Comparison of ENCODE assay signal across 9 mouse cellular contexts in the genomic region with DNA sequence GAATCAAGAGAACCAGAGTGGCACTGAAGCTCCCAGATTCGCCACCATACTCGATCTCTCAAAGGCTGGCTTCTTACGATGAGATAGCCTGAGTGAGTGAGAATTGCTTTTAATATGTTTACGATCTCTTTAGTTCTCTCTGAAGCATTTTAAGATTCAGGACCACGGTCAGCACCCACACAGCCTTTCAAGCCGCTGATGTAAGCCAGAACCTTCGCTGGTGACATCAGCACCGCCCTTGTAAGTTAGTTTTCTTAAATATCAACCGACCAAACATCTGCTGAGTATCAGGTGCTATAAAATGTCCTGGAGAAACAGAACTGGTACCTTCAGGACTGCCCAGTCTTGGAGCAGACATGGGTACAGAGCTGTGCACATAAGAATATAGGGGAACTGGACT.
DNase-seq lines count a peak whose midpoint lies in the region; ATAC-seq and TF ChIP-seq lines count a peak whose summit lies in the region.
"Had no signal": no experiment of that assay in that cellular context is flagged by ENCODE, and none has a peak within 500 bp of the region (broad histone marks: within the 10 kb centered on the region; RNA-seq: fewer than 3 reads in every experiment).

No protein-coding gene starts in this region.

- no peak for TF ChIP-seq RAD21 in MEL (IDR thresholded peaks at IDR 0.05; ENCODE audit: low read depth, low read length)

- H3K27ac ChIP-seq in kidney, adult 2 months (ENCODE audit: insufficient read depth, low read depth, low read length) = no peak overlapping the region
- no peak overlapping the region for H3K27ac ChIP-seq in MEL (ENCODE audit: control insufficient read depth, low read depth, low read length)
- no peak overlapping the region for H3K27ac ChIP-seq in embryonic facial prominence, embryonic 10.5 days (replicated peaks)
- H3K27ac ChIP-seq in limb, embryonic 14.5 days (replicated peaks; ENCODE audit: low read depth, low read length) = no peak overlapping the region

- DNase-seq in kidney, adult 2 months = peak; percentile 9
- DNase-seq in kidney, adult 11 months = no peak
- peak; percentile 33 for DNase-seq in MEL (ENCODE audit: low read depth, low spot score)
- peak; percentile 66 for DNase-seq in embryonic facial prominence, embryonic 10.5 days (ENCODE audit: low spot score)
- peak; percentile 84 for DNase-seq in limb, embryonic 14.5 days (ENCODE audit: low spot score)
- DNase-seq in cerebellum, postnatal 4 days (ENCODE audit: low spot score in 2 of 2) = no peak
- DNase-seq in gastrocnemius, postnatal 10 days = no peak

- H3K4me1 ChIP-seq in kidney, adult 2 months (ENCODE audit: control insufficient read depth, insufficient read depth, low read length) = no peaks in the 10 kb centered on the region
- no peaks in the 10 kb centered on the region for H3K4me1 ChIP-seq in MEL (ENCODE audit: control insufficient read depth in 1 of 2, insufficient read depth in 2 of 2, low read length in 2 of 2)
- H3K4me1 ChIP-seq in embryonic facial prominence, embryonic 10.5 days = peaks cover 23% of the 10 kb centered on the region
- H3K4me1 ChIP-seq in limb, embryonic 14.5 days (ENCODE audit: control insufficient read depth, insufficient read depth, low read length) = no peaks in the 10 kb centered on the region

- H3K27me3 ChIP-seq in kidney, adult 2 months (replicated peaks; ENCODE audit: control insufficient read depth, insufficient read depth, low read length) = no peaks in the 10 kb centered on the region
- H3K27me3 ChIP-seq in MEL (ENCODE audit: control insufficient read depth in 1 of 2, insufficient read depth in 2 of 2, low read length in 2 of 2) = no peaks in the 10 kb centered on the region
- H3K27me3 ChIP-seq in embryonic facial prominence, embryonic 10.5 days (replicated peaks; ENCODE audit: low read depth, poor library complexity, severe bottlenecking) = no peaks in the 10 kb centered on the region
- H3K27me3 ChIP-seq in limb, embryonic 14.5 days (ENCODE audit: control insufficient read depth, insufficient read depth, low read length) = no peaks in the 10 kb centered on the region
- H3K27me3 ChIP-seq: neural tube, embryonic 12.5 days had no signal

- no peaks in the 10 kb centered on the region for H3K9me3 ChIP-seq in MEL (replicated peaks; ENCODE audit: insufficient read depth, low read length)
- no peaks in the 10 kb centered on the region for H3K9me3 ChIP-seq in embryonic facial prominence, embryonic 10.5 days
- H3K9me3 ChIP-seq in limb, embryonic 14.5 days (ENCODE audit: control insufficient read depth, low read length) = no peaks in the 10 kb centered on the region
- H3K9me3 ChIP-seq: neural tube, embryonic 12.5 days had no signal

- 0 out of 2 replicates have a peak, but pooled peaks have one; percentile 34 for ATAC-seq in limb, embryonic 14.5 days (ENCODE audit: low FRiP score, low read depth)
- ATAC-seq in monocyte, adult 5-6 weeks (replicated peaks; ENCODE audit: insufficient number of reproducible peaks, low FRiP score, low TSS enrichment, poor library complexity, severe bottlenecking) = no peak

- H3K9ac ChIP-seq in MEL (ENCODE audit: control insufficient read depth, low read depth, low read length, poor library complexity, severe bottlenecking) = no peak overlapping the region
- no peak overlapping the region for H3K9ac ChIP-seq in limb, embryonic 14.5 days (ENCODE audit: low read depth, low read length, severe bottlenecking)
- H3K9ac ChIP-seq: neural tube, embryonic 12.5 days had no signal

- WGBS in kidney, adult 2 months = 13% methylated on average over 9 of the region's 9 CpGs
- 35% methylated on average over 9 of the region's 9 CpGs for WGBS in embryonic facial prominence, embryonic 10.5 days
- 14% methylated on average over 9 of the region's 9 CpGs for WGBS in limb, embryonic 14.5 days

- no peak for TF ChIP-seq EP300 in MEL (IDR thresholded peaks at IDR 0.05; ENCODE audit: low read depth in 1 of 2, low read length in 2 of 2)

- no peak overlapping the region for H3K4me2 ChIP-seq in limb, embryonic 14.5 days (replicated peaks; ENCODE audit: low read depth, low read length, severe bottlenecking)
- H3K4me2 ChIP-seq: neural tube, embryonic 12.5 days had no signal

- TF ChIP-seq POLR2A in kidney, adult 2 months (IDR thresholded peaks at IDR 0.05; ENCODE audit: low read depth, low read length) = no peak
- TF ChIP-seq POLR2A in MEL (IDR thresholded peaks at IDR 0.05; ENCODE audit: control insufficient read depth in 1 of 2, insufficient read depth in 1 of 2, low read depth in 1 of 2, low read length in 2 of 2, poor library complexity in 1 of 2) = no peak
- no peak for TF ChIP-seq POLR2A in limb, embryonic 14.5 days (IDR thresholded peaks at IDR 0.05; ENCODE audit: borderline replicate concordance, extremely low read depth, insufficient read depth, insufficient read length)

- no peak overlapping the region for H3K4me3 ChIP-seq in kidney, adult 2 months (ENCODE audit: insufficient read depth, low read depth, low read length)
- no peak overlapping the region for H3K4me3 ChIP-seq in MEL (ENCODE audit: control insufficient read depth in 1 of 2, insufficient read depth in 1 of 2, low read depth in 2 of 2, low read length in 2 of 2)
- no peak overlapping the region for H3K4me3 ChIP-seq in embryonic facial prominence, embryonic 10.5 days
- H3K4me3 ChIP-seq in limb, embryonic 14.5 days (replicated peaks; ENCODE audit: low read length) = no peak overlapping the region
- H3K4me3 ChIP-seq: neural tube, embryonic 12.5 days had no signal

- no peak for TF ChIP-seq CTCF in kidney, adult 2 months (conservative IDR thresholded peaks at IDR 0.05; ENCODE audit: insufficient read depth, insufficient read length, low read depth, low read length)
- TF ChIP-seq CTCF in MEL (IDR thresholded peaks at IDR 0.05 in 2 of 3, conservative IDR thresholded peaks at IDR 0.05 in 1 of 3; ENCODE audit: control insufficient read depth in 1 of 3, insufficient read depth in 1 of 3, low read depth in 2 of 3, low read length in 3 of 3, poor library complexity in 1 of 3, severe bottlenecking in 1 of 3) = no peak

- no peaks in the 10 kb centered on the region for H3K36me3 ChIP-seq in kidney, adult 2 months (ENCODE audit: control insufficient read depth, insufficient read depth, low read length)
- no peaks in the 10 kb centered on the region for H3K36me3 ChIP-seq in MEL (ENCODE audit: control insufficient read depth in 1 of 2, insufficient read depth in 2 of 2, low read length in 2 of 2)
- no peaks in the 10 kb centered on the region for H3K36me3 ChIP-seq in embryonic facial prominence, embryonic 10.5 days (replicated peaks)
- no peaks in the 10 kb centered on the region for H3K36me3 ChIP-seq in limb, embryonic 14.5 days (ENCODE audit: control insufficient read depth, insufficient read depth, low read length)
- H3K36me3 ChIP-seq: neural tube, embryonic 12.5 days had no signal

- no peaks in the 10 kb centered on the region for H3K79me2 ChIP-seq in MEL (ENCODE audit: control insufficient read depth, insufficient read depth, low read length, poor library complexity)

TF ChIP-seq in MEL, 35 proteins besides CTCF, POLR2A, EP300 and RAD21:
- TF ChIP-seq NRF1 (IDR thresholded peaks at IDR 0.05; ENCODE audit: insufficient read depth, low read depth, low read length, poor library complexity, severe bottlenecking) (no peak), MAFK (IDR thresholded peaks at IDR 0.05; ENCODE audit: borderline replicate concordance, low read depth, low read length) (no peak), ZMIZ1 (IDR thresholded peaks at IDR 0.05; ENCODE audit: low read depth, low read length) (no peak), UBTF (IDR thresholded peaks at IDR 0.05; ENCODE audit: borderline replicate concordance, insufficient read depth, low read depth, low read length) (no peak), GATA1 (IDR thresholded peaks at IDR 0.05; ENCODE audit: low read depth, low read length) (no peak), ETS1 (IDR thresholded peaks at IDR 0.05; ENCODE audit: low read depth, low read length) (no peak), MAZ (IDR thresholded peaks at IDR 0.05; ENCODE audit: low read depth, low read length) (no peak), JUND (IDR thresholded peaks at IDR 0.05; ENCODE audit: low read depth, low read length) (no peak), CHD1 (IDR thresholded peaks at IDR 0.05; ENCODE audit: low read depth, low read length) (no peak), ELF1 (IDR thresholded peaks at IDR 0.05; ENCODE audit: low read depth, low read length) (no peak), MYB (IDR thresholded peaks at IDR 0.05; ENCODE audit: low read depth, low read length) (no peak), GABPA (IDR thresholded peaks at IDR 0.05; ENCODE audit: low read depth, low read length) (no peak), CHD2 (IDR thresholded peaks at IDR 0.05; ENCODE audit: low read length) (no peak), HCFC1 (IDR thresholded peaks at IDR 0.05; ENCODE audit: low read depth, low read length) (no peak), ZKSCAN1 (IDR thresholded peaks at IDR 0.05; ENCODE audit: low read depth, low read length) (no peak), MAX (IDR thresholded peaks at IDR 0.05; ENCODE audit: low read length) (no peak), SMC3 (IDR thresholded peaks at IDR 0.05; ENCODE audit: low read depth, low read length) (no peak), TCF12 (IDR thresholded peaks at IDR 0.05; ENCODE audit: low read depth, low read length) (no peak), E2F4 (IDR thresholded peaks at IDR 0.05; ENCODE audit: borderline replicate concordance, low read depth, low read length) (no peak), ZC3H11A (IDR thresholded peaks at IDR 0.05; ENCODE audit: low read depth, low read length) (no peak)

Comparison
In these comparisons a context has a peak if more than half of its experiments do, and no peak if none do; other contexts are left out.
1. DNase-seq: peak in kidney, adult 2 months (single experiment), MEL (single experiment), embryonic facial prominence, embryonic 10.5 days (single experiment) and limb, embryonic 14.5 days (single experiment); none in kidney, adult 11 months (single experiment), cerebellum, postnatal 4 days (0 of 2) and gastrocnemius, postnatal 10 days (single experiment).